Mouse (Mus musculus): ENCODE results near the gene Lsm8. TPM values are rescaled to one million over a fixed set of nuclear protein-coding genes. Genes with fewer than 3 reads are reported as not detected.
A peak's percentile ranks its signal among the peaks of the same experiment; 100 is the strongest.
"Not testable (repeated sequence)": the region's sequence is repeated elsewhere in the genome, so short reads cannot be mapped to it uniquely, and the experiment has no call there.

Gene Lsm8
- 185 and 192 TPM in 2 replicates for polyA plus RNA-seq (2014; fragmentation: Nextera tagmentation; extraction: Ambion mirVana)

GRCm38 (mm10) chr6:18848051-18848701, at the start of gene Lsm8:
TSS of gene Lsm8 (plus strand) at chr6:18848579.
- Histone ChIP-seq H3K27me3 (ENCODE audit: control insufficient read depth, insufficient read depth, low read length) (no peaks in the 10 kb centered on the region), H3K36me3 (ENCODE audit: control insufficient read depth, insufficient read depth, low read length) (peaks cover 15% of the 10 kb centered on the region), H3K27ac (ENCODE audit: low read length) (peak within 1 kb of the TSS; percentile 95), H3K4me3 (ENCODE audit: low read depth, low read length) (peak within 1 kb of the TSS; percentile 77), H3K4me1 (ENCODE audit: control insufficient read depth, insufficient read depth, low read length) (0 out of 2 replicates have a peak, but pooled peaks cover 3% of the 10 kb centered on the region), H3K9ac (replicated peaks; ENCODE audit: low read depth, low read length) (peak within 1 kb of the TSS; percentile 92), H3K9me3 (ENCODE audit: control insufficient read depth, low read depth, low read length) (no peaks in the 10 kb centered on the region), H3K4me2 (replicated peaks; ENCODE audit: low read depth, low read length) (peak within 1 kb of the TSS; percentile 60)
- under 1% methylated on average over 37 of the region's 37 CpGs for WGBS
- peak; percentile 100 for ATAC-seq (ENCODE audit: insufficient number of reproducible peaks, insufficient read depth, low FRiP score, low read depth)

- Histone ChIP-seq H3K36me3 (ENCODE audit: control insufficient read depth, insufficient read depth, low read length) (no peaks in the 10 kb centered on the region), H3K9me3 (ENCODE audit: control insufficient read depth, low read depth, low read length) (no peaks in the 10 kb centered on the region), H3K27ac (ENCODE audit: low read length) (no peak overlapping the region), H3K4me1 (ENCODE audit: control insufficient read depth, insufficient read depth, low read length) (no peaks in the 10 kb centered on the region), H3K4me2 (replicated peaks; ENCODE audit: low read depth, low read length) (no peak overlapping the region), H3K4me3 (ENCODE audit: low read depth, low read length) (no peak overlapping the region), H3K27me3 (ENCODE audit: control insufficient read depth, insufficient read depth, low read length) (no peaks in the 10 kb centered on the region), H3K9ac (replicated peaks; ENCODE audit: low read depth, low read length) (no peak overlapping the region)
- no peak for ATAC-seq (ENCODE audit: insufficient number of reproducible peaks, insufficient read depth, low FRiP score, low read depth)
- WGBS, result 94% methylated on average over 2 of the region's 2 CpGs
These were observed 47.4 kb upstream of the Lsm8 start for GRCm38 (mm10) chr6:18800869-18801511.

DNA sequence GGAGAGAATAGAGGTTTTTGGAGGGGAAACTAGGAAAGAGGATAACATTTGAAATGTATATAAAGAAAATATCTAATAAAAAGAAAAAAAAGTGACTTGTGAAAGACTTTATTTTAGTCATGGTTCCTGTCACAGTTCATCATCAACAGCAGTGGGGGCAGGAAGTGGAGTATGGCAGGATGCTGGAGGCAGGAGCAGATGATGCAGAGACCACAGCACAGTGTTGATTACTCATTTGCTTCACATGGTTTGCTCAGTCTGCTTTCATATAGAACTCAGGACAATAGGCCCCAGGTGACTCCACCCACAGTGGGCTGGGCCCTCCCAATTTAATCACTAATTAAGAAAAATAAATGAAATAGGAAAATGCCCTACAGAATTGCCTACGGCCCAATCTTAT, 35.8 kb upstream of the Lsm8 start:
- Histone ChIP-seq H3K9ac (replicated peaks; ENCODE audit: low read depth, low read length) (no peak overlapping the region), H3K36me3 (ENCODE audit: control insufficient read depth, insufficient read depth, low read length) (no peaks in the 10 kb centered on the region), H3K4me1 (ENCODE audit: control insufficient read depth, insufficient read depth, low read length) (no peaks in the 10 kb centered on the region), H3K27ac (ENCODE audit: low read length) (no peak overlapping the region), H3K4me3 (ENCODE audit: low read depth, low read length) (no peak overlapping the region), H3K9me3 (ENCODE audit: control insufficient read depth, low read depth, low read length) (no peaks in the 10 kb centered on the region), H3K4me2 (replicated peaks; ENCODE audit: low read depth, low read length) (no peak overlapping the region), H3K27me3 (ENCODE audit: control insufficient read depth, insufficient read depth, low read length) (no peaks in the 10 kb centered on the region)
- 68% methylated on average over 1 of the region's 1 CpGs for WGBS
- ATAC-seq (ENCODE audit: insufficient number of reproducible peaks, insufficient read depth, low FRiP score, low read depth), result no peak

GRCm38 (mm10) chr6:18815606-18816005, 32.8 kb upstream of the Lsm8 start:
- Histone ChIP-seq H3K4me2 (replicated peaks; ENCODE audit: low read depth, low read length) (no peak overlapping the region), H3K4me3 (ENCODE audit: low read depth, low read length) (no peak overlapping the region), H3K4me1 (ENCODE audit: control insufficient read depth, insufficient read depth, low read length) (no peaks in the 10 kb centered on the region), H3K9ac (replicated peaks; ENCODE audit: low read depth, low read length) (no peak overlapping the region), H3K27me3 (ENCODE audit: control insufficient read depth, insufficient read depth, low read length) (no peaks in the 10 kb centered on the region), H3K36me3 (ENCODE audit: control insufficient read depth, insufficient read depth, low read length) (no peaks in the 10 kb centered on the region), H3K9me3 (ENCODE audit: control insufficient read depth, low read depth, low read length) (no peaks in the 10 kb centered on the region), H3K27ac (ENCODE audit: low read length) (no peak overlapping the region)
- WGBS, result 69% methylated on average over 2 of the region's 2 CpGs
- no peak for ATAC-seq (ENCODE audit: insufficient number of reproducible peaks, insufficient read depth, low FRiP score, low read depth)

GRCm38 (mm10) chr6:18819343-18819742, 29.0 kb upstream of the Lsm8 start:
- H3K9me3 ChIP-seq (ENCODE audit: control insufficient read depth, low read depth, low read length), result no peaks in the 10 kb centered on the region
- no peak for ATAC-seq (ENCODE audit: insufficient number of reproducible peaks, insufficient read depth, low FRiP score, low read depth)
- H3K36me3 ChIP-seq (ENCODE audit: control insufficient read depth, insufficient read depth, low read length), result no peaks in the 10 kb centered on the region
- WGBS, result 12% methylated on average over 4 of the region's 4 CpGs
- H3K9ac ChIP-seq (replicated peaks; ENCODE audit: low read depth, low read length), result no peak overlapping the region
- H3K4me3 ChIP-seq (ENCODE audit: low read depth, low read length), result no peak overlapping the region
- no peaks in the 10 kb centered on the region for H3K4me1 ChIP-seq (ENCODE audit: control insufficient read depth, insufficient read depth, low read length)
- H3K27me3 ChIP-seq (ENCODE audit: control insufficient read depth, insufficient read depth, low read length), result no peaks in the 10 kb centered on the region
- H3K27ac ChIP-seq (ENCODE audit: low read length), result no peak overlapping the region
- no peak overlapping the region for H3K4me2 ChIP-seq (replicated peaks; ENCODE audit: low read depth, low read length)

DNA sequence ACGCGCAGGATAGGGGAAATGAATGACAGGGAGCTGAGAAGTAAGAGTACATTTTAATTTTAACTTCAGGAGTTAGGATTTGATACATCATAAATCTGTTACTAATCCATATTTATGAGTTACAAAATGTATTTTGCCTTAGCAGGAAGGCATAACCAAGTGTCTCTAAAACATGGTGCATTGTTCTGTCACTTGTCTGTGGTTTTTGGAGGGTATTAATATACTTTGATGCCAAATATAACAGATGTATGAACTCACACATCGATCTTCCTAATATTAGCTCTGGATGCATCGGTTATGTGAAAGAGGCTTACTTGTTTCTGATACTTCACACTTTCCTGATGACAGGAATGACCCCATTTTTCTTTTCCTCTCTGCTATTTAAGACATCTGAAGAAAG, 28.1 kb upstream of the Lsm8 start:
- Histone ChIP-seq H3K36me3 (ENCODE audit: control insufficient read depth, insufficient read depth, low read length) (no peaks in the 10 kb centered on the region), H3K4me2 (replicated peaks; ENCODE audit: low read depth, low read length) (no peak overlapping the region), H3K4me1 (ENCODE audit: control insufficient read depth, insufficient read depth, low read length) (no peaks in the 10 kb centered on the region), H3K27ac (ENCODE audit: low read length) (no peak overlapping the region), H3K4me3 (ENCODE audit: low read depth, low read length) (no peak overlapping the region), H3K9me3 (ENCODE audit: control insufficient read depth, low read depth, low read length) (no peaks in the 10 kb centered on the region), H3K9ac (replicated peaks; ENCODE audit: low read depth, low read length) (no peak overlapping the region), H3K27me3 (ENCODE audit: control insufficient read depth, insufficient read depth, low read length) (no peaks in the 10 kb centered on the region)
- WGBS, result 65% methylated on average over 4 of the region's 4 CpGs
- no peak for ATAC-seq (ENCODE audit: insufficient number of reproducible peaks, insufficient read depth, low FRiP score, low read depth)

DNA sequence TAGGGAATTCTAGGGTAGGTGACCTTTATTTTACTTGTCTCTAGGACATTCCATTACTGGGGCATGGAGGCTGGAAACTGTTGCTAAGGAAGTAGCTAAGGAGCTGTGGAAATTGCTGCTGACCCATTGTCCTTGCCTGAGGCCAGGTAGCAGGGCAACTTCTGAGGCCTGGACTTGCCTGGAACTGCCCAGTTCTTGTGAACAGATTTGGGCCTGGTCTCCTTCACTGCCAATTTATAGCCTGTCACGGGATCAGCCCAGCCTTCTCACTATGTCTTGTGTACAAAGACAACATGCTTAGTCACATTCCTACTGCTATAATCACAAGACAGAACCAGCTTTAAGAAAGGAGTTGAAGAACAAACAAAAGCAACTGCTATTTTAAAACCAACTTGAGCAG, 25.6 kb upstream of the Lsm8 start:
- Histone ChIP-seq H3K9me3 (ENCODE audit: control insufficient read depth, low read depth, low read length) (no peaks in the 10 kb centered on the region), H3K9ac (replicated peaks; ENCODE audit: low read depth, low read length) (no peak overlapping the region), H3K4me3 (ENCODE audit: low read depth, low read length) (no peak overlapping the region), H3K36me3 (ENCODE audit: control insufficient read depth, insufficient read depth, low read length) (no peaks in the 10 kb centered on the region), H3K27me3 (ENCODE audit: control insufficient read depth, insufficient read depth, low read length) (no peaks in the 10 kb centered on the region), H3K4me2 (replicated peaks; ENCODE audit: low read depth, low read length) (no peak overlapping the region), H3K4me1 (ENCODE audit: control insufficient read depth, insufficient read depth, low read length) (no peaks in the 10 kb centered on the region), H3K27ac (ENCODE audit: low read length) (no peak overlapping the region)
- 59% methylated on average over 1 of the region's 1 CpGs for WGBS
- ATAC-seq (ENCODE audit: insufficient number of reproducible peaks, insufficient read depth, low FRiP score, low read depth), result no peak

DNA sequence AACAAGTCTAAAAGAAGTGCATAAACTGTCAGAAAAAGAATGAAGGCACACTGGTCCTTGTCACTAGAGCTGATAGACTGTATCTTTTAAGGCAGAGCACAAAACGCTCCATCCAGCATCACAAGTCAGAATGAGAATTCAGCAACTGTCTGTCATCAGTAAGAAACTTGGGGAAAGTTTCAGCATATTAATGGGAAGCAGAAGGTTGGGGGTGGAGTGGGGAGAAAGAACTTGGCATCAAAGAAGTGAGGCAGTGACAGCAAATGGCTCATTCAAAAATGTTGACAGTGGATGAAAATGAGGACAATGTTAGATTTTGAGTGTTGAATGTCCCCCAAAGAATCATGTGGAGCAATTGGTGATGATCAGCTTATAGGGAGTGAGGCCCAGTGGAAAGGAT, 15.4 kb upstream of the Lsm8 start:
- no peaks in the 10 kb centered on the region for H3K27me3 ChIP-seq (ENCODE audit: control insufficient read depth, insufficient read depth, low read length)
- H3K9ac ChIP-seq (replicated peaks; ENCODE audit: low read depth, low read length), result no peak overlapping the region
- no peak overlapping the region for H3K4me2 ChIP-seq (replicated peaks; ENCODE audit: low read depth, low read length)
- no peak overlapping the region for H3K27ac ChIP-seq (ENCODE audit: low read length)
- no peaks in the 10 kb centered on the region for H3K4me1 ChIP-seq (ENCODE audit: control insufficient read depth, insufficient read depth, low read length)
- ATAC-seq (ENCODE audit: insufficient number of reproducible peaks, insufficient read depth, low FRiP score, low read depth), result no peak
- H3K4me3 ChIP-seq (ENCODE audit: low read depth, low read length), result no peak overlapping the region
- H3K9me3 ChIP-seq (ENCODE audit: control insufficient read depth, low read depth, low read length), result no peaks in the 10 kb centered on the region
- 81% methylated on average over 1 of the region's 1 CpGs for WGBS
- no peaks in the 10 kb centered on the region for H3K36me3 ChIP-seq (ENCODE audit: control insufficient read depth, insufficient read depth, low read length)

GRCm38 (mm10) chr6:18844529-18844928, 3.9 kb upstream of the Lsm8 start:
- not testable (repeated sequence) for H3K4me2 ChIP-seq (replicated peaks; ENCODE audit: low read depth, low read length); H3K27me3 ChIP-seq (ENCODE audit: control insufficient read depth, insufficient read depth, low read length); H3K36me3 ChIP-seq (ENCODE audit: control insufficient read depth, insufficient read depth, low read length); ATAC-seq (ENCODE audit: insufficient number of reproducible peaks, insufficient read depth, low FRiP score, low read depth); H3K9ac ChIP-seq (replicated peaks; ENCODE audit: low read depth, low read length); H3K4me1 ChIP-seq (ENCODE audit: control insufficient read depth, insufficient read depth, low read length); H3K9me3 ChIP-seq (ENCODE audit: control insufficient read depth, low read depth, low read length); H3K4me3 ChIP-seq (ENCODE audit: low read depth, low read length); H3K27ac ChIP-seq (ENCODE audit: low read length)
- 47% methylated on average over 4 of the region's 11 CpGs for WGBS
